Mouse (Mus musculus) kidney, embryonic 14.5 days (tissue): ENCODE data around the gene Gm11168. TPM values are rescaled to one million over a fixed set of nuclear protein-coding genes. Genes with fewer than 3 reads are reported as not detected.
"Not testable (repeated sequence)": the region's sequence is repeated elsewhere in the genome, so short reads cannot be mapped to it uniquely, and the experiment has no call there.

ENCODE experiments used
- ATAC-seq: fragments of 200-750 bp; cut with Nextera tagmentation; 2 replicates; pipeline ENCODE4 v1.8.0; 2017; ENCODE audit warnings: moderate number of reproducible peaks, mild to moderate bottlenecking, moderate TSS enrichment, moderate library complexity; ENCODE audit not compliant: low FRiP score, low TSS enrichment
- H3K27ac ChIP-seq: fragments of 300-500 bp; sonication (generic); 2 replicates; pipeline ENCODE4 v1.5.1; 2014; ENCODE audit warnings: low read depth, mild to moderate bottlenecking, low read length, moderate library complexity, mixed read lengths
- H3K27me3 ChIP-seq: fragments of 300-500 bp; sonication (generic); 2 replicates; pipeline ENCODE4 v1.6.1; 2014; ENCODE audit warnings: mild to moderate bottlenecking, low read length; ENCODE audit not compliant: control insufficient read depth, insufficient read depth
- H3K36me3 ChIP-seq: fragments of 300-500 bp; sonication (generic); 2 replicates; pipeline ENCODE4 v1.6.1; 2014; ENCODE audit warnings: low read length, mixed read lengths; ENCODE audit not compliant: control insufficient read depth, insufficient read depth
- H3K4me1 ChIP-seq: fragments of 300-500 bp; sonication (generic); 2 replicates; pipeline ENCODE4 v1.6.1; 2014; ENCODE audit warnings: low read length, mixed read lengths; ENCODE audit not compliant: control insufficient read depth, insufficient read depth
- H3K4me2 ChIP-seq: fragments of 300-500 bp; sonication (generic); replicated peaks from 2 replicates; pipeline ENCODE4 v1.6.1; 2014; ENCODE audit warnings: low read depth, mild to moderate bottlenecking, low read length
- H3K4me3 ChIP-seq: fragments of 300-500 bp; sonication (generic); 2 replicates; pipeline ENCODE4 v1.5.1; 2014; ENCODE audit warnings: mild to moderate bottlenecking, low read length
- H3K9ac ChIP-seq: fragments of 300-500 bp; sonication (generic); 2 replicates; pipeline ENCODE4 v1.6.1; 2014; ENCODE audit warnings: low read depth, mild to moderate bottlenecking, low read length, moderate library complexity
- H3K9me3 ChIP-seq: fragments of 300-500 bp; sonication (generic); 2 replicates; pipeline ENCODE4 v1.6.1; 2016; ENCODE audit warnings: low read length; ENCODE audit not compliant: control insufficient read depth
- WGBS: fragments of 180-500 bp; shearing (Covaris S2); extraction: QIAGEN DNeasy Blood & Tissue Kit; methylation state at CpG from one replicate; pipeline ENCODE4 v1.1.7; 2014; 5-methylcytosine and 5-hydroxymethylcytosine counted together
- polyA plus RNA-seq: library from polyadenylated mRNA; unstranded; fragments of >200 nt; fragmentation: Nextera tagmentation; extraction: Ambion mirVana; gene quantifications from 2 replicates; pipeline ENCODE4 v1.2.1, GENCODE M21; 2014

Gene Gm11168
- polyA plus RNA-seq, 1 experiment from 2014 or later = not detected

- no CpG with 5 or more reads among the region's 11 CpGs for WGBS
- H3K9me3 ChIP-seq, H3K9ac ChIP-seq, H3K36me3 ChIP-seq, H3K4me1 ChIP-seq, H3K27ac ChIP-seq, H3K4me3 ChIP-seq, H3K4me2 ChIP-seq, H3K27me3 ChIP-seq: not testable (repeated sequence)
- peak; percentile 39; the same call in 1 of the 2 replicates for ATAC-seq
Measured at GRCm38 (mm10) chr9:3012733-3013279, 9.7 kb downstream of the Gm11168 start, which contains the start of gene Gm10721. Gm10721 (plus strand) TSS chr9:3013140.

- not testable (repeated sequence) for H3K4me3 ChIP-seq, H3K9ac ChIP-seq, H3K9me3 ChIP-seq, H3K36me3 ChIP-seq, ATAC-seq, H3K4me1 ChIP-seq, H3K27me3 ChIP-seq, H3K4me2 ChIP-seq, H3K27ac ChIP-seq
- WGBS = 61% methylated on average over 4 of the region's 9 CpGs
Measured at GRCm38 (mm10) chr9:3015354-3015753, 12.2 kb downstream of the Gm11168 start, which contains the start of gene Gm10720. Gm10720 (plus strand) TSS chr9:3015654.

- not testable (repeated sequence) for H3K27me3 ChIP-seq, ATAC-seq, H3K9ac ChIP-seq, H3K4me2 ChIP-seq, H3K9me3 ChIP-seq, H3K4me3 ChIP-seq, H3K36me3 ChIP-seq, H3K27ac ChIP-seq, H3K4me1 ChIP-seq
- WGBS = 64% methylated on average over 4 of the region's 6 CpGs
Measured at GRCm38 (mm10) chr9:3015896-3016295, 12.8 kb downstream of the Gm11168 start.

GRCm38 (mm10) chr9:3017108-3017507, 14.0 kb downstream of the Gm11168 start, which contains the start of gene Gm10719:
Gm10719 (plus strand) TSS chr9:3017408.
- H3K27ac ChIP-seq, H3K9me3 ChIP-seq, H3K4me2 ChIP-seq, H3K9ac ChIP-seq, H3K27me3 ChIP-seq, H3K4me1 ChIP-seq, H3K4me3 ChIP-seq, ATAC-seq, H3K36me3 ChIP-seq: not testable (repeated sequence)
- 83% methylated on average over 1 of the region's 9 CpGs for WGBS

- H3K27ac ChIP-seq, H3K36me3 ChIP-seq, ATAC-seq, H3K9me3 ChIP-seq, H3K27me3 ChIP-seq, H3K4me2 ChIP-seq, H3K9ac ChIP-seq, H3K4me3 ChIP-seq, H3K4me1 ChIP-seq: not testable (repeated sequence)
- WGBS = 68% methylated on average over 9 of the region's 9 CpGs
Measured at GRCm38 (mm10) chr9:3018944-3019343, 15.8 kb downstream of the Gm11168 start.

- H3K27ac ChIP-seq, H3K4me3 ChIP-seq, H3K36me3 ChIP-seq, H3K9ac ChIP-seq, H3K4me1 ChIP-seq, H3K27me3 ChIP-seq, H3K4me2 ChIP-seq, H3K9me3 ChIP-seq: not testable (repeated sequence)
- 79% methylated on average over 11 of the region's 19 CpGs for WGBS
- 0 out of 2 replicates have a peak, but pooled peaks have one; percentile 65 for ATAC-seq
Measured at GRCm38 (mm10) chr9:3019835-3020727, 16.9 kb downstream of the Gm11168 start.

GRCm38 (mm10) chr9:3022316-3023008, 19.3 kb downstream of the Gm11168 start:
- not testable (repeated sequence) for H3K27me3 ChIP-seq, ATAC-seq
- WGBS = 70% methylated on average over 9 of the region's 13 CpGs

GRCm38 (mm10) chr9:3023312-3023984, 20.3 kb downstream of the Gm11168 start, which contains the start of gene Gm10718:
Gm10718 (plus strand) TSS chr9:3023547.
- H3K4me2 ChIP-seq, H3K36me3 ChIP-seq, H3K9ac ChIP-seq, ATAC-seq, H3K27ac ChIP-seq, H3K9me3 ChIP-seq, H3K27me3 ChIP-seq, H3K4me3 ChIP-seq, H3K4me1 ChIP-seq: not testable (repeated sequence)
- WGBS = 72% methylated on average over 9 of the region's 13 CpGs

More at GRCm38 (mm10) chr9:3022316-3023008, 19.3 kb downstream of the Gm11168 start:
- not testable (repeated sequence) for H3K4me2 ChIP-seq, H3K36me3 ChIP-seq, H3K9me3 ChIP-seq, H3K4me3 ChIP-seq, H3K27ac ChIP-seq, H3K9ac ChIP-seq, H3K4me1 ChIP-seq
